Mouse (Mus musculus): ENCODE results near the gene Pou3f3.

Pou3f3 gene

GRCm38 (mm10) chr1:42692221-42692620, 3.3 kb upstream of the Pou3f3 start:
- Histone ChIP-seq H3K4me3 (replicated peaks; ENCODE audit: low read length) (no peak overlapping the region), H3K4me1 (replicated peaks; ENCODE audit: low read depth, low read length) (peaks cover 27% of the 10 kb centered on the region), H3K27me3 (ENCODE audit: insufficient read depth, low read length) (peaks cover 86% of the 10 kb centered on the region), H3K9me3 (ENCODE audit: low read length) (no peaks in the 10 kb centered on the region), H3K36me3 (ENCODE audit: insufficient read depth, low read length) (no peaks in the 10 kb centered on the region)
- TF ChIP-seq NANOG (IDR thresholded peaks at IDR 0.05; ENCODE audit: borderline replicate concordance, low read length) (no peak), CTCF (conservative IDR thresholded peaks at IDR 0.05; ENCODE audit: low read length) (no peak), POU5F1 (IDR thresholded peaks at IDR 0.05; ENCODE audit: borderline replicate concordance, low read length) (no peak)

- no peaks in the 10 kb centered on the region for H3K36me3 ChIP-seq (ENCODE audit: insufficient read depth, low read length)
- no peak overlapping the region for H3K4me3 ChIP-seq (replicated peaks; ENCODE audit: low read length)
- no peak for TF ChIP-seq CTCF (conservative IDR thresholded peaks at IDR 0.05; ENCODE audit: low read length)
- no peak for TF ChIP-seq POU5F1 (IDR thresholded peaks at IDR 0.05; ENCODE audit: borderline replicate concordance, low read length)
- no peak for TF ChIP-seq NANOG (IDR thresholded peaks at IDR 0.05; ENCODE audit: borderline replicate concordance, low read length)
- H3K27me3 ChIP-seq (ENCODE audit: insufficient read depth, low read length) = peaks cover 85% of the 10 kb centered on the region
- H3K9me3 ChIP-seq (ENCODE audit: low read length) = no peaks in the 10 kb centered on the region
- peaks cover 28% of the 10 kb centered on the region for H3K4me1 ChIP-seq (replicated peaks; ENCODE audit: low read depth, low read length)
Measured at GRCm38 (mm10) chr1:42693101-42693715, 2.4 kb upstream of the Pou3f3 start.

- H3K27me3 ChIP-seq (ENCODE audit: insufficient read depth, low read length) = peaks cover 84% of the 10 kb centered on the region
Measured at GRCm38 (mm10) chr1:42693852-42694251, 1.7 kb upstream of the Pou3f3 start.

GRCm38 (mm10) chr1:42694290-42694664, 1.3 kb upstream of the Pou3f3 start:
- Histone ChIP-seq H3K4me3 (replicated peaks; ENCODE audit: low read length) (peak overlapping the region; percentile 59), H3K4me1 (replicated peaks; ENCODE audit: low read depth, low read length) (peaks cover 36% of the 10 kb centered on the region), H3K27me3 (ENCODE audit: insufficient read depth, low read length) (peaks cover 84% of the 10 kb centered on the region), H3K9me3 (ENCODE audit: low read length) (no peaks in the 10 kb centered on the region), H3K36me3 (ENCODE audit: insufficient read depth, low read length) (no peaks in the 10 kb centered on the region)
- no peak for TF ChIP-seq CTCF (conservative IDR thresholded peaks at IDR 0.05; ENCODE audit: low read length)
- no peak for TF ChIP-seq POU5F1 (IDR thresholded peaks at IDR 0.05; ENCODE audit: borderline replicate concordance, low read length)
- TF ChIP-seq NANOG (IDR thresholded peaks at IDR 0.05; ENCODE audit: borderline replicate concordance, low read length) = no peak

More at GRCm38 (mm10) chr1:42693852-42694251, 1.7 kb upstream of the Pou3f3 start:
- no peaks in the 10 kb centered on the region for H3K9me3 ChIP-seq (ENCODE audit: low read length)
- TF ChIP-seq NANOG (IDR thresholded peaks at IDR 0.05; ENCODE audit: borderline replicate concordance, low read length) (no peak), POU5F1 (IDR thresholded peaks at IDR 0.05; ENCODE audit: borderline replicate concordance, low read length) (no peak), CTCF (conservative IDR thresholded peaks at IDR 0.05; ENCODE audit: low read length) (no peak)
- H3K4me1 ChIP-seq (replicated peaks; ENCODE audit: low read depth, low read length) = peaks cover 32% of the 10 kb centered on the region
- H3K4me3 ChIP-seq (replicated peaks; ENCODE audit: low read length) = peak overlapping the region; percentile 59
- H3K36me3 ChIP-seq (ENCODE audit: insufficient read depth, low read length) = no peaks in the 10 kb centered on the region

GRCm38 (mm10) chr1:42694665-42695577, 647 bp upstream of the Pou3f3 start:
- H3K9me3 ChIP-seq (ENCODE audit: low read length) = no peaks in the 10 kb centered on the region
- no peak for TF ChIP-seq NANOG (IDR thresholded peaks at IDR 0.05; ENCODE audit: borderline replicate concordance, low read length)
- H3K4me3 ChIP-seq (replicated peaks; ENCODE audit: low read length) = peak overlapping the region; percentile 70
- H3K36me3 ChIP-seq (ENCODE audit: insufficient read depth, low read length) = no peaks in the 10 kb centered on the region
- peaks cover 82% of the 10 kb centered on the region for H3K27me3 ChIP-seq (ENCODE audit: insufficient read depth, low read length)
- peaks cover 40% of the 10 kb centered on the region for H3K4me1 ChIP-seq (replicated peaks; ENCODE audit: low read depth, low read length)

GRCm38 (mm10) chr1:42696371-42697031, 933 bp downstream of the Pou3f3 start:
- Histone ChIP-seq H3K9me3 (ENCODE audit: low read length) (no peaks in the 10 kb centered on the region), H3K36me3 (ENCODE audit: insufficient read depth, low read length) (no peaks in the 10 kb centered on the region), H3K4me1 (replicated peaks; ENCODE audit: low read depth, low read length) (peaks cover 40% of the 10 kb centered on the region), H3K27me3 (ENCODE audit: insufficient read depth, low read length) (peaks cover 83% of the 10 kb centered on the region), H3K4me3 (replicated peaks; ENCODE audit: low read length) (peak overlapping the region; percentile 72)
- TF ChIP-seq POU5F1 (IDR thresholded peaks at IDR 0.05; ENCODE audit: borderline replicate concordance, low read length) = no peak

- H3K9me3 ChIP-seq (ENCODE audit: low read length) = no peaks in the 10 kb centered on the region
- peak overlapping the region; percentile 67 for H3K4me3 ChIP-seq (replicated peaks; ENCODE audit: low read length)
- H3K27me3 ChIP-seq (ENCODE audit: insufficient read depth, low read length) = peaks cover 82% of the 10 kb centered on the region
- TF ChIP-seq NANOG (IDR thresholded peaks at IDR 0.05; ENCODE audit: borderline replicate concordance, low read length) (no peak), CTCF (conservative IDR thresholded peaks at IDR 0.05; ENCODE audit: low read length) (no peak)
- peaks cover 40% of the 10 kb centered on the region for H3K4me1 ChIP-seq (replicated peaks; ENCODE audit: low read depth, low read length)
- no peaks in the 10 kb centered on the region for H3K36me3 ChIP-seq (ENCODE audit: insufficient read depth, low read length)
Measured at GRCm38 (mm10) chr1:42697321-42697755, 1.8 kb downstream of the Pou3f3 start.

GRCm38 (mm10) chr1:42697756-42698583, 2.4 kb downstream of the Pou3f3 start:
- Histone ChIP-seq H3K4me1 (replicated peaks; ENCODE audit: low read depth, low read length) (peaks cover 41% of the 10 kb centered on the region), H3K4me3 (replicated peaks; ENCODE audit: low read length) (peak overlapping the region; percentile 67), H3K9me3 (ENCODE audit: low read length) (no peaks in the 10 kb centered on the region), H3K36me3 (ENCODE audit: insufficient read depth, low read length) (no peaks in the 10 kb centered on the region), H3K27me3 (ENCODE audit: insufficient read depth, low read length) (peaks cover 78% of the 10 kb centered on the region)
- no peak for TF ChIP-seq CTCF (conservative IDR thresholded peaks at IDR 0.05; ENCODE audit: low read length)
- no peak for TF ChIP-seq NANOG (IDR thresholded peaks at IDR 0.05; ENCODE audit: borderline replicate concordance, low read length)
- TF ChIP-seq POU5F1 (IDR thresholded peaks at IDR 0.05; ENCODE audit: borderline replicate concordance, low read length) = no peak

All from E14TG2a.4 (cell line).